Mouse (Mus musculus) olfactory bulb, adult 2 months (tissue): ENCODE measurements at regions not wholly inside any gene's neighbourhood (a gene's known extent, or its start where the extent isn't known, plus 50 kb on each side); places are given as distances from the start of the nearest gene placed in this dataset.

Source experiments
- H3K27ac ChIP-seq: fragments of 200-500 bp; 2 replicates; pipeline ENCODE4 v1.5.1; 2012; ENCODE audit warnings: low read depth, low read length; ENCODE audit not compliant: insufficient read depth
- H3K4me1 ChIP-seq: fragments of 200-500 bp; 2 replicates; pipeline ENCODE4 v1.6.1; 2012; ENCODE audit warnings: low read length; ENCODE audit not compliant: control insufficient read depth, insufficient read depth
- H3K4me3 ChIP-seq: fragments of 200-500 bp; 2 replicates; pipeline ENCODE4 v1.5.1; 2012; ENCODE audit warnings: mild to moderate bottlenecking, low read depth, low read length, moderate library complexity; ENCODE audit not compliant: insufficient read depth
- CTCF ChIP-seq: fragments of 200-500 bp; IDR thresholded peaks from 2 replicates; pipeline ENCODE4 v1.5.1; 2012; ENCODE audit warnings: low read depth, mild to moderate bottlenecking, low read length, moderate library complexity; ENCODE audit not compliant: insufficient read depth
- POLR2A ChIP-seq: fragments of 200-500 bp; IDR thresholded peaks from 2 replicates; pipeline ENCODE4 v1.6.1; 2012; ENCODE audit warnings: mild to moderate bottlenecking, low read depth, low read length, moderate library complexity; ENCODE audit not compliant: insufficient read depth
- WGBS: fragments of 180-500 bp; shearing (Covaris S2); methylation state at CpG from one replicate; pipeline ENCODE4 v1.1.7; 2018; 5-methylcytosine and 5-hydroxymethylcytosine counted together

DNA sequence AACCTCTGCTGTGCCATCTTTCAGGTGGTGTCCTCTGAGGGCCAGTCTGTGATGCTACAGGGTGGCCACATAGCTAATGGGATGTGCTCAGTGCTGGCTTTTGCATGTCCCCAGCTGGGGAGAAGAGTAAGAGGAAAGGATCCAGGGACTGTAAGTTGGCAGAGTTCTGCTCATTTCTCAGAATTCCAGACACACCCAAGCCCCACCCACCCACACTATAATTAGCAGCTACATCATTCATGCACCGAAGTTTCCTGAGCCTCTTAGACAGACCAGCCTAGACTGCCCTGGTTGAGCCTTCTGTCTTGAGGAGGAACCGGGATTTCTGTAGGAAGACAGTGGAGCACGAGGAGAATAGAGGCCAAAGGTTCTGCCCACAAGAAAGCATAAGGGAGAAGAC is 70.9 kb upstream of the Lclat1 start:
- no peak for TF ChIP-seq POLR2A
- TF ChIP-seq CTCF = no peak
- WGBS = 37% methylated on average over 3 of the region's 3 CpGs

DNA sequence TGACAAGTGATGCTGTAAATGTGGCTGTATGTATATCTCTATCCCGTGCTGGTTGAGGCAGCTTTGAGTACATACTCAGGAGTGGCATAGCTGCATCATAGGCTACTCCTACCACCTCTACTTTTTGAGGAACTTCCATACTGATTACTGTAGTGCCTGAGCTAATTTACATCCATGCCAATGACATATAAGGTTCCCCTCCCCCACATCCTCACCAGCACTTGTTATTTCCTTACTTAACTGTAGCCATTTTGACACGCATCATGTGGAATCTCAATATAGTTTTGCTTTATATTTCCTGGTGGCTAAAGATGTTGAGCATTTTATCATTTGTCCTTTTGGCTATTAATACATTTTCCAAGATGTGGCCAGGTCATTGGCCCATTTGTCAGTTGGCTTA is 69.2 kb upstream of the Lclat1 start:
- H3K27ac ChIP-seq = no peak overlapping the region
- no peak overlapping the region for H3K4me3 ChIP-seq
- H3K4me1 ChIP-seq = 0 out of 2 replicates have a peak, but pooled peaks cover 2% of the 10 kb centered on the region
- WGBS = 94% methylated on average over 2 of the region's 2 CpGs
- no peak for TF ChIP-seq POLR2A
- no peak for TF ChIP-seq CTCF

More for the DNA sequence above, 70.9 kb upstream of the Lclat1 start:
- Histone ChIP-seq H3K27ac (no peak overlapping the region), H3K4me1 (0 out of 2 replicates have a peak, but pooled peaks cover 2% of the 10 kb centered on the region), H3K4me3 (no peak overlapping the region)

DNA sequence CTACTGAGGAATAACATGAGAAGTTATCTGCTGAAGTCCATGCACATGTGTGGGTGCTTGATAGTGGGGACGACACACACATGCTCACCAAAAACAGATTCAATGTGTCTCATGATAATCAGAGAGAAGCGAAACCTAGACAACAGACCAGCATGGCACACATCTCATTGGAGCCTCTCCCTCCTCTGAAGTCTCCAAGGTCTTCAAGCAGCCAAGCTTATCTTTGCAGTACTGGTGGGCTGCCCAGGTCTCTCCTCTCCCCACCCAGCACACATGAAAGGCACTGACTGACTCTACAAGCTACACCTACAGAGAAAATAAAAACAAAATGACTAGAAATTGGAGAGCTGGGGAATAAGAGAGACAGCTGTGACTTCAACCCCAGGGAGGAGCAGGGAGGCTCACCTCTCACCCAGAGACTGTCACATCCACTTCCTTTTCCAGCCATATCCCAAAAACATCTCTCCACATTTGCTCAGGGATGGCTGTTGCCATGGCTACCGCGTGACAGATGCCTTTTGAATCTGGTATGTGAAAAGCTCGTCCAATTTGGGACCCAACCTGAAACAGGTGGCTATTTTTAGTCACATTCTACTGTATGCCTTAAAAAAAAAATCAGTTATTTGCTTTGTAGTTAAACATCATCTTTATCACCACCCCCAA is 62.7 kb upstream of the Lclat1 start:
- no peak overlapping the region for H3K27ac ChIP-seq
- H3K4me3 ChIP-seq = no peak overlapping the region
- TF ChIP-seq POLR2A (no peak), CTCF (no peak)
- H3K4me1 ChIP-seq = no peaks in the 10 kb centered on the region
- 84% methylated on average over 5 of the region's 5 CpGs for WGBS

DNA sequence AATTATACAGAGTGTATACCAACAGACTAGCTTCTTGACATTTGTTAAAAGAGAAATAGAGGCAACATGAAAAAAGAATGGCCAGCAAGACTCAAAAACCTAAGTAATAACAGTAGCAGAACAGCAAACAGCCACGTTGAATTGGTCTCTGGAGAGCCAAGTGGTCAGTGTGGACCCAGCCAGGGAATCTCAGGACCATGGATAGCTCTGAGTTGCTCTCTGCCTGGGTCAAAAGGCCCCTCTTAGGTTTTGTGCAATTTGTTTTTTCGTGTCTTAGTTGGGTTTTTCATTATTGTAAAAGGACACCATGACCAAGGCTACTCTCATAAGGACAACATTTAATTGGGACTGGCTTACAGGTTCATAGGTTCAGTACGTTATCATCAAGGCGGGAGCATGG is 60.8 kb upstream of the Lclat1 start:
- no peaks in the 10 kb centered on the region for H3K4me1 ChIP-seq
- H3K27ac ChIP-seq = no peak overlapping the region
- no peak overlapping the region for H3K4me3 ChIP-seq
- TF ChIP-seq POLR2A (no peak), CTCF (no peak)
- WGBS = 76% methylated on average over 4 of the region's 4 CpGs

DNA sequence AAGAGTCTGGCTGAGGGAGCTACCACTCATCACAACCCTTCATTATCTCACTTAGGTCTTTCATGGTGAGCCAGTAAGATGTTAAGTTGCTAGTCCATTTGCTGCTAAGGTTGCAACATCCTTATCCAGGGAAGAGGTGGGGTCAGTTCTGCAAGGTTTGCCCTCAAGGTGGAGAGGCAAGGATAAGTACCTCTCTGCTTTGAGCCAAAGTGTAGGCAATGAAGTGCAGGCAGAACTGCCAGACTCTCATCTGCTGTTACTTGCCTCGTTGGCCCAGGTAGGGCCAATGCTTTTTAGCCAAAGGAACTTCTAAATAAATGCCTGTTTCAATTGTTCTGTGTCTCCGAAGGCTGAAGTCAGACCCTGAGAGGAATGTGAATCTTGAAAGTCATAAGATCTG is 59.6 kb upstream of the Lclat1 start:
- WGBS = 85% methylated on average over 2 of the region's 2 CpGs

DNA sequence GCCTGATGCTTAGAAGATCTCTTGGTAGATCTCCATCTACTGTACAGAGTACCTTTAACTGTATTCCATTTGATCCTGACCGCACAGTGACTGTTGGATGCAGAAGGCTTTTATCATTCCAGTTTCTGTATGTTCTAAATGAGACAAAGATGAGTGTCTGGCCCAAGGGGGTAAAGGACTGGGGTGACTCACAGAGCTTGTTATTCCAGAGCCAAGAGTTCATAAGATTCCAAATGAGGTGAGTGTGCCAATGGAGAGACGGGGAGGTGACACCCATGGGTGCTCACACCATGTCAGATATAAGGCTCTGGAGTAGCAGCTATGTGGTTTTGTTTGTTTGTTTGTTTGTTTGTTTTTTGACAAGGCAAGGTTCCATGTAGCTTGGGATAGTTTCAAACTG is 54.8 kb upstream of the Lclat1 start:
- H3K27ac ChIP-seq = no peak overlapping the region
- WGBS = 97% methylated on average over 2 of the region's 2 CpGs
- peaks cover 7% of the 10 kb centered on the region for H3K4me1 ChIP-seq
- TF ChIP-seq POLR2A = no peak
- no peak overlapping the region for H3K4me3 ChIP-seq

More for the DNA sequence above, 59.6 kb upstream of the Lclat1 start:
- H3K4me1 ChIP-seq = no peaks in the 10 kb centered on the region
- TF ChIP-seq POLR2A = no peak
- no peak for TF ChIP-seq CTCF
- H3K4me3 ChIP-seq = no peak overlapping the region
- no peak overlapping the region for H3K27ac ChIP-seq

DNA sequence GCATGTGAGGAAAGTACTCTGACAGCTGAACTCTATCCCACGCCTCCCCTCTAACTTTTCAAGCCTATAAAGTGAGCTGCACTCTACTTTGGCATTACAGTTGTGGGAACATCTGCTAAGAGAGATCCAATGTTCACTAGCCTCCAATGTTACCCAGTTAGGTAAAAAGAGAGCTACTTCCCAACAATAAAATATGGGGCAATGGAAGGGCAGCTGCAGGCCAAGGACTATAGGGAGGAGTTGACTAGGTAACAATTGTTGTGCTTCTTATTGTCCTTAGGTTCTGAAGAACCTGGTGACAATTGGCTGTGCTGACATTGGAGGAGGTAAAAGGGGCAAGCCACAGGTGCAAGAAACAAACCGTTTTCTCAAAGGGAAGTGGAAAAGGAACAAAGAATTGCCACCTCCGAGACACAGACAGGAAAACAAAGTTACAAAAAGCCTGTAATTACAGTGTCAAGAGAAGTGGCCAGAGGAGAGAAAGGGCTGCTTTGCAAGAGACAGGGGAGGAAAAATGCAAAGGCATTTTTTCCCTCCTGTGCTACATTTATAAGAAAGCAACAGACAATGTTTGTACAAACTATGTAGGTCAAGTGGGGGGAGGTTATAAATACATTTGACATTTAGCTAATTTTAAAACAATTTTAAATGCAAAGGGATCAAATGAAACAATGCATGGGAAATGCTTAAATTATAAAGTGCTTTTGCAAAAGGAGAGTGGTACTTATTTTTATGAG is 54.1 kb upstream of the Lclat1 start:
- Histone ChIP-seq H3K4me1 (peaks cover 7% of the 10 kb centered on the region), H3K4me3 (no peak overlapping the region), H3K27ac (no peak overlapping the region)
- TF ChIP-seq POLR2A (no peak), CTCF (no peak)
- WGBS = 38% methylated on average over 3 of the region's 3 CpGs

DNA sequence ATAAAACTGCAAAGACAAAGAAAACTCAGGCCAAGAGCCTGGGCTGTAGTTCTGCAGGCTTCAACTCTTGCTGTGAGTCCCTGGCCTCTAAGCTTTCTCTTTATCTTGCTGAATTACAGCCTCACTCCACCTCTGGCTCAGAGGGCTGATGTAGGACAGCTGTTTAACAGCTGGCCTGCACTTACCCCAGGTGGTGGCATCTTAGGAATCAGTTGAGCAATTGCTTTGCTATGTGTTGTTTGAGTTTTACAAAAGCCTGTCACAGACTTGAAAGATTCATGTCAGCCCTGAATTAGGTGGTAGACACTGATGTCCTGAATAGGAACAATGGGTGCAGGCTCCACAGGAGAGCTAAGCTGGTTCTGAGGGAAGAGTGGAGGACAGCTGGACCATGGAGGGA is 53.6 kb upstream of the Lclat1 start:
- Histone ChIP-seq H3K4me3 (no peak overlapping the region), H3K27ac (peak overlapping the region; percentile 40), H3K4me1 (peaks cover 7% of the 10 kb centered on the region)
- no peak for TF ChIP-seq POLR2A
- TF ChIP-seq CTCF = no peak

DNA sequence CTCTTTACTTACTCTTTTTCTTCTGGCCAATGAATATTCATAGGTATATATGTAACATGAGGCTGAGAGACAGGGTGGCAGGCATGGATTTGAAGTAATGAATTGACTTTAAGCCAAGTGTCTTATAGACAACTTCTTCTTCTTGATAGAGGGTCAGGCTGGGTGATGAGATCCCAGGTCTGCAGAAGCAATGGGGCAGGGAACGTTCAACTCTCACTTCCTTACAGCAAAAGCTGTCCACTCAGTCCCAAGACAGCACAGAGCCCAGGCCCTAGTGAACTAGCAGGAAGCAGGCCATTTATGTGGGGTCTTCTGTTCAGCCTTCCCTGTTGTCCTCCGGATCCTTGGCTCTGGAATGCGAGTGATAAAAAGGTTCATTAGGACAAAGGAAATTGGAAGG is 52.6 kb upstream of the Lclat1 start:
- 88% methylated on average over 3 of the region's 3 CpGs for WGBS
- H3K27ac ChIP-seq = no peak overlapping the region
- no peak for TF ChIP-seq POLR2A
- no peak for TF ChIP-seq CTCF

DNA sequence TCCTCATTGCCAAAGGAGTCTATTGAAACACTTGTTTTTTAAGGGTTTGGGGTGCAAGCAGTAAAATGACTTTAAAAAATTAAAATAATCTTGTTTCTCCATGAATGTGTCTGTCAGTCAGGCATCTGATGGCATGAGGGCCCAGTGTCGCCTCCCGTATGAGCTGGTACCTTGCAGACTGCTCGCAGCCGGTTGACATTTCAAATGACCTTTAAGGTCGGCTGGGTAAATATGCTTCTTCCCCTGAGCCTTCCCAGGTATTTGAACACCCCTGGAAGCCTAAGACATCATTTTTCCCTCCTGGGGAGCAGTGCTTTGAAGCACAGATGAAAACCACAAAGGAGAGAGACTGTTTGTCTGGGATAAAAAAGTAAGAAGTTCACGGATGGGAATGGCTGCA is 52.2 kb upstream of the Lclat1 start:
- 89% methylated on average over 6 of the region's 6 CpGs for WGBS
- H3K4me1 ChIP-seq = peaks cover 7% of the 10 kb centered on the region
- H3K4me3 ChIP-seq = no peak overlapping the region
- no peak overlapping the region for H3K27ac ChIP-seq
- TF ChIP-seq POLR2A (no peak), CTCF (no peak)

More for the DNA sequence above, 52.6 kb upstream of the Lclat1 start:
- peaks cover 7% of the 10 kb centered on the region for H3K4me1 ChIP-seq
- no peak overlapping the region for H3K4me3 ChIP-seq
